Mouse (Mus musculus): ENCODE results near the gene Apoa4.

GRCm38 (mm10) chr9:46256658-46257385 lies 16.3 kb downstream of the Apoa4 start:
- TF ChIP-seq POLR2A (IDR thresholded peaks at IDR 0.05; ENCODE audit: low read depth, low read length) (no peak), GABPA (IDR thresholded peaks at IDR 0.05; ENCODE audit: insufficient replicate concordance, low read depth, low read length) (no peak), UBTF (IDR thresholded peaks at IDR 0.05; ENCODE audit: low read depth, low read length) (no peak), NELFE (IDR thresholded peaks at IDR 0.05; ENCODE audit: low read depth, low read length) (no peak), TCF12 (IDR thresholded peaks at IDR 0.05; ENCODE audit: low read depth, low read length) (no peak), USF1 (IDR thresholded peaks at IDR 0.05; ENCODE audit: low read depth, low read length) (no peak), MXI1 (IDR thresholded peaks at IDR 0.05; ENCODE audit: low read depth, low read length) (no peak), JUND (conservative IDR thresholded peaks at IDR 0.05; ENCODE audit: low read depth, low read length) (no peak), CTCF (conservative IDR thresholded peaks at IDR 0.05 in 1 of 2, IDR thresholded peaks at IDR 0.05 in 1 of 2; ENCODE audit: low read depth in 2 of 2, low read length in 2 of 2) (no peak), JUN (IDR thresholded peaks at IDR 0.05; ENCODE audit: insufficient read depth, low read depth, low read length) (no peak), CHD2 (IDR thresholded peaks at IDR 0.05; ENCODE audit: low read length) (no peak)

Data from CH12.LX (cell line).